Mouse (Mus musculus) C2C12 (cell line): ENCODE measurements at regions not wholly inside any gene's neighbourhood (a gene's known extent, or its start where the extent isn't known, plus 50 kb on each side); places are given as distances from the start of the nearest gene placed in this dataset.

Source experiments
- CTCF ChIP-seq: IDR thresholded peaks from one replicate; pipeline ENCODE4 v1.5.1; 2011; ENCODE audit not compliant: control insufficient read depth, insufficient read depth, insufficient read length
- FOSL1 ChIP-seq: IDR thresholded peaks from one replicate; pipeline ENCODE4 v1.8.0; 2011; ENCODE audit warnings: mild to moderate bottlenecking, low read length; ENCODE audit not compliant: poor library complexity, insufficient read depth, severe bottlenecking
- MAX ChIP-seq: IDR thresholded peaks from one replicate; pipeline ENCODE4 v1.6.1; 2011; ENCODE audit warnings: mild to moderate bottlenecking, control low read depth

DNA sequence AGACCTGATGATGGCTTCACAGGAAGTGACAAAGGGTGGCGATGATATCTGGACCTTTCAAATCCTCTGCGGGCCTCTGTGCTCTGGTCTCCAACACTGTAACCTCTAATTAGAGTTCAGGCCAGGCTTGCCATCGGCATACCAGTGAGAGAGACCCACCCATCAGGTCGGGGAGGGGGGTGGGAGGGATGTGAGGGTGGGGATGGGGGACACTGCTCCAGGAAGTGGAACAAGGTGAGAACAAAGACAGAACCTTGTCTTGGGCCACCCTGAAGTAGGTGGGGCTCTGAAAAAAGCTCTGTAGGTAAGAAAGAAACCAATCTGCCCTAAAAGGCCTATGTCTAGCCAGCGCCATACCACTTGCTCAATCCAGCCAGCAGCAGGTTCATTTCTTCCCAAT lies 243.0 kb upstream of the Tle3 start:
- TF ChIP-seq FOSL1 (no peak), MAX (no peak), CTCF (no peak)
